Mouse (Mus musculus) kidney, embryonic 14.5 days (tissue): Measurements from ENCODE around the gene Gabra3. TPM values are rescaled to one million over a fixed set of nuclear protein-coding genes. Genes with fewer than 3 reads are reported as not detected.
A peak's percentile ranks its signal among the peaks of the same experiment; 100 is the strongest.

Experiments
- ATAC-seq: fragments of 200-750 bp; cut with Nextera tagmentation; 2 replicates; pipeline ENCODE4 v1.8.0; 2017; ENCODE audit warnings: moderate number of reproducible peaks, mild to moderate bottlenecking, moderate TSS enrichment, moderate library complexity; ENCODE audit not compliant: low FRiP score, low TSS enrichment
- H3K27ac ChIP-seq: fragments of 300-500 bp; sonication (generic); 2 replicates; pipeline ENCODE4 v1.5.1; 2014; ENCODE audit warnings: low read depth, mild to moderate bottlenecking, low read length, moderate library complexity, mixed read lengths
- H3K27me3 ChIP-seq: fragments of 300-500 bp; sonication (generic); 2 replicates; pipeline ENCODE4 v1.6.1; 2014; ENCODE audit warnings: mild to moderate bottlenecking, low read length; ENCODE audit not compliant: control insufficient read depth, insufficient read depth
- H3K36me3 ChIP-seq: fragments of 300-500 bp; sonication (generic); 2 replicates; pipeline ENCODE4 v1.6.1; 2014; ENCODE audit warnings: low read length, mixed read lengths; ENCODE audit not compliant: control insufficient read depth, insufficient read depth
- H3K4me1 ChIP-seq: fragments of 300-500 bp; sonication (generic); 2 replicates; pipeline ENCODE4 v1.6.1; 2014; ENCODE audit warnings: low read length, mixed read lengths; ENCODE audit not compliant: control insufficient read depth, insufficient read depth
- H3K4me2 ChIP-seq: fragments of 300-500 bp; sonication (generic); replicated peaks from 2 replicates; pipeline ENCODE4 v1.6.1; 2014; ENCODE audit warnings: low read depth, mild to moderate bottlenecking, low read length
- H3K4me3 ChIP-seq: fragments of 300-500 bp; sonication (generic); 2 replicates; pipeline ENCODE4 v1.5.1; 2014; ENCODE audit warnings: mild to moderate bottlenecking, low read length
- H3K9ac ChIP-seq: fragments of 300-500 bp; sonication (generic); 2 replicates; pipeline ENCODE4 v1.6.1; 2014; ENCODE audit warnings: low read depth, mild to moderate bottlenecking, low read length, moderate library complexity
- H3K9me3 ChIP-seq: fragments of 300-500 bp; sonication (generic); 2 replicates; pipeline ENCODE4 v1.6.1; 2016; ENCODE audit warnings: low read length; ENCODE audit not compliant: control insufficient read depth
- WGBS: fragments of 180-500 bp; shearing (Covaris S2); extraction: QIAGEN DNeasy Blood & Tissue Kit; methylation state at CpG from one replicate; pipeline ENCODE4 v1.1.7; 2014; 5-methylcytosine and 5-hydroxymethylcytosine counted together
- polyA plus RNA-seq: library from polyadenylated mRNA; unstranded; fragments of >200 nt; fragmentation: Nextera tagmentation; extraction: Ambion mirVana; gene quantifications from 2 replicates; pipeline ENCODE4 v1.2.1, GENCODE M21; 2014

Gene Gabra3
- polyA plus RNA-seq, result 2.5 and 3.2 TPM in 2 replicates

DNA sequence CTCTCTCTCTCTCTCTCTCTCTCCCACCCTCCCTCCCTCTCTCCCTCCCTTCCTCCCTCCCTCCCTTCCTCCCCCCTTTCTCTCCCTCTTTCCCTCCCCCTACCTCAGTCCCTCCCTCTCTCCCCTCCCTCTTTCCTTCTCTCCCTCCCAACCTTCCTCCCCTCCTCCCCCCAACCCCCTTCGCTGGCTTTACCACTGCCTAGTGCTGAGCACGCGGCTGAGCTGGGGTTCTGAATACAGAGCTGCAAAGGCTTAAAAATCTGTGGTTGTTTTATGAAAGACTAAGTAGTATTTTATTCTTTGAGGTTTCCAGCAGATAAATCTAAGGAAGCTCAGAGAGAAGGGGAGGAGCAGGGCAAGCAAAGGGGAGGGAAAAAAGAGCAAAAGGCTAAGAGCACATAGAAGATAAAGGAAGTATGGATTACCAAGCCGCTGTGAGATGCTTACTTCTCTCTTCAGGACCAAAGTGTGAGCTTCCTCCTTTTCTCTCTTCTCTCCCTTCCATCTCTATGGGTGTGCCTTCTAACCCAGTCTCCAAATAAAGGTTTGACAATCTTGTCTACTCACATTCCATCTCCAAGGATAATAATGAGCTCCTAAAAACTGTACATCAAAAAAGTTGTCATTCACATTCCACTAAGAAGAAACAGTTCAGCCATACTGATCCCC, at the start of gene Gabra3:
TSS of gene Gabra3 (minus strand) at position 619 of the 669 bp plus-strand sequence.
- Histone ChIP-seq H3K27me3 (no peaks in the 10 kb centered on the region), H3K4me2 (peak within 1 kb of the TSS; percentile 47), H3K27ac (no peak within 1 kb of the TSS), H3K9ac (peak within 1 kb of the TSS; percentile 40; the same call in 1 of the 2 replicates), H3K4me1 (no peaks in the 10 kb centered on the region), H3K4me3 (peak within 1 kb of the TSS; percentile 31), H3K9me3 (no peaks in the 10 kb centered on the region), H3K36me3 (no peaks in the 10 kb centered on the region)
- ATAC-seq, result no peak
- WGBS, result 17% methylated on average over 4 of the region's 4 CpGs

DNA sequence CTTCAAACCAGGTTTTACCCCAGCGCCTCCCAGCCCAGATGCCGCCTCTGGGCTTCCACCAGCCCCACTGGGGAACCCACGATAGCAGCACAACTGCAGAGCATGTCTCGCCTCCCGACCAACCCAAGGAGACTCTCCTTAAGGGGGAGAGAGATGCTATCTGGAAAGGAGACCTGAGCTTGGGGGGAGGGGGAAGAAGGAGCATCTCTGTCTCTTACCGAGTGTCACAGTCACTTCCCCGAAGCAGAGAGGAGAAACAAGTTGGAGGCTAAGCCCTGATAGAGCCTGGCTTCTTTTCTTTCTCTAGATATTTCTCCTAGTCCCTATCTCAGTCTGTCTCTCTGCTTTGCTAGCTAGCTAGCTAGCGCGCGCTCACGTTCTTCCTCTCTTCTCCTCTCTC, 859 bp downstream of the Gabra3 start:
- H3K4me2 ChIP-seq, result peak overlapping the region; percentile 47
- peak overlapping the region; percentile 40; the same call in 1 of the 2 replicates for H3K9ac ChIP-seq
- WGBS, result 12% methylated on average over 7 of the region's 11 CpGs
- no peaks in the 10 kb centered on the region for H3K36me3 ChIP-seq
- H3K27ac ChIP-seq, result no peak overlapping the region
- no peaks in the 10 kb centered on the region for H3K27me3 ChIP-seq
- no peaks in the 10 kb centered on the region for H3K4me1 ChIP-seq
- peak overlapping the region; percentile 31 for H3K4me3 ChIP-seq
- peak; percentile 35; the same call in 1 of the 2 replicates for ATAC-seq
- no peaks in the 10 kb centered on the region for H3K9me3 ChIP-seq

DNA sequence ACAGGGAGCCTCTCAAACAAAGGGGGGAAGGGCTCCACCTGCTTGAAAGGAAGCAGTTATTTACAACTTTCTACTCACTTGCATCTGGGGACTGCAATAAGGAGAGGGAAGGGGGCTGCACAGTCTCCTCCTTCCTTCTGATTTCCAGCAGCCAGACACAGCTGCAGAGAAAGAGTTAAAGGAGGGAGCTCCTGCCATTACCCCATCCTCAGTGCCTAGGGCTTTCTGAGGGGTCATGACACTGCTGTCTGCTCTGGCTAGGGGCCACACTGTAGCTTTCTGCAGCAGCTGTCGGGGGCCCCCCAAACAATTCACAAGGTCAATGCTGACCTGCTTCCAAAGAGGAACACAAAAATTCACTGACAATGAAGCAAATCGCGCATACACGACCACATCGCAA, 1.3 kb downstream of the Gabra3 start:
- Histone ChIP-seq H3K36me3 (no peaks in the 10 kb centered on the region), H3K4me1 (no peaks in the 10 kb centered on the region), H3K9me3 (no peaks in the 10 kb centered on the region), H3K9ac (peak overlapping the region; percentile 40; the same call in 1 of the 2 replicates), H3K4me2 (peak overlapping the region; percentile 47), H3K27me3 (no peaks in the 10 kb centered on the region), H3K4me3 (peak overlapping the region; percentile 31), H3K27ac (no peak overlapping the region)
- 28% methylated on average over 5 of the region's 5 CpGs for WGBS
- peak; percentile 28; the same call in 1 of the 2 replicates for ATAC-seq

DNA sequence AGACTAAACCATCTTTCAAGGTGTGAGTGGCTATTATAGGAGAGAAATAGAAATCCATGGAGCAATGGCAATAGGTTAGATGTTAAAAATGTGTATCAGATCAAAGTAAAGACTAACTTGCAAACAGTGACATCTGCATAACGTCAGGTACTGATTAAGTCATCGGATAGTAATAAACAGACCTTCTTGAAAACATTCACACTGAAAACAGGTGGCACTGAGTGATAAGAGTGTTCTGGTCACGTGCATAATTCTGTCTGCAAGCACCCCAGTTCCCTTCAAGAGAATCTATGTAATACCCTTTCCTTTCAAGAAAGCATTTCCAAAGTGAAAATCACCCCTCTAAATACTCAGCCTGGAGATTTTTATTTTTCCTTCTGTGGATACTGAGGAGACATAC, 6.0 kb downstream of the Gabra3 start:
- no peak overlapping the region for H3K27ac ChIP-seq
- no peaks in the 10 kb centered on the region for H3K9me3 ChIP-seq
- no peaks in the 10 kb centered on the region for H3K36me3 ChIP-seq
- H3K4me3 ChIP-seq, result no peak overlapping the region
- no peak overlapping the region for H3K9ac ChIP-seq
- no peaks in the 10 kb centered on the region for H3K4me1 ChIP-seq
- H3K27me3 ChIP-seq, result no peaks in the 10 kb centered on the region
- ATAC-seq, result no peak
- WGBS, result 75% methylated on average over 3 of the region's 3 CpGs
- no peak overlapping the region for H3K4me2 ChIP-seq

DNA sequence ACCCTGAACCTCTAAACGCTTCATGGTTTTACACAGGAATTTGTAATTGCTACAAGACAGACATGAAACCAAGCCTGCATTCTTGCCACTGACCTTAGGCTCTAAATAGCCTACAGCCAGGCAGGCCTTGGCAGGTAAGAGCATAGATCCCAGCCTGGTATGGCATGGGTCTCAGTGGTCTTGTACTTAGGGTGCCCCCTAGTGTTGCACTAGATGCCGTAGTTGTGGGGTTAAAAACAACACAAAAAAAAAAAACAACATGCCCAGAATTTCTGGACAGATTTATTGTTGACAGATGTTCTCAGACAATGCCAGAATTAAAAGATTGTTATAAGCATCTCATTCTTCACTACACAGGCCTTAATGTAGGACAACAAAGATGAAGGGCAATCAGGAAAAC, 12.0 kb downstream of the Gabra3 start:
- 64% methylated on average over 2 of the region's 2 CpGs for WGBS
- no peaks in the 10 kb centered on the region for H3K4me1 ChIP-seq
- H3K36me3 ChIP-seq, result no peaks in the 10 kb centered on the region
- no peak overlapping the region for H3K27ac ChIP-seq
- no peak overlapping the region for H3K9ac ChIP-seq
- no peak overlapping the region for H3K4me3 ChIP-seq
- no peak for ATAC-seq
- H3K9me3 ChIP-seq, result no peaks in the 10 kb centered on the region
- no peak overlapping the region for H3K4me2 ChIP-seq
- no peaks in the 10 kb centered on the region for H3K27me3 ChIP-seq

DNA sequence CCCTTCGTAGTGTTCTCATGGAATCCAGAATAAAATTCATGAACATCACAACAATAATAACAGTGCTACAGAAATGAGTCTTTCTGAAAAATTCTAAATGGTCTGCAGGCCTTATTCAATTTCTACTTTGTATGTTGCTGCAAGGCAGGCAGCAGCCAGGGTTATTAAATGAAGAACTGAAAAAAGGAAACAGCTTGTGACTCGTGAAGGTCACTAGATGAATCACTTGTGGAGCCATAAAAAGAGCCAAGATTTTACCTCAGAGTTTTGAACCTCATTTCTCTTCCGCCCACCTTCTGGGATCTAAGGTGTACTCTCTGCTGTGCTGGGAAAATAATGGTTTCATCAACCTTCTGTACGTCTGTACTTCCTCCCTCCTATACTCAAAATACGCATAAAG, 159.4 kb downstream of the Gabra3 start:
- Histone ChIP-seq H3K9ac (no peak overlapping the region), H3K36me3 (no peaks in the 10 kb centered on the region), H3K4me1 (no peaks in the 10 kb centered on the region), H3K4me3 (no peak overlapping the region), H3K4me2 (no peak overlapping the region), H3K27me3 (no peaks in the 10 kb centered on the region), H3K27ac (no peak overlapping the region), H3K9me3 (no peaks in the 10 kb centered on the region)
- WGBS, result 76% methylated on average over 5 of the region's 5 CpGs
- ATAC-seq, result no peak

DNA sequence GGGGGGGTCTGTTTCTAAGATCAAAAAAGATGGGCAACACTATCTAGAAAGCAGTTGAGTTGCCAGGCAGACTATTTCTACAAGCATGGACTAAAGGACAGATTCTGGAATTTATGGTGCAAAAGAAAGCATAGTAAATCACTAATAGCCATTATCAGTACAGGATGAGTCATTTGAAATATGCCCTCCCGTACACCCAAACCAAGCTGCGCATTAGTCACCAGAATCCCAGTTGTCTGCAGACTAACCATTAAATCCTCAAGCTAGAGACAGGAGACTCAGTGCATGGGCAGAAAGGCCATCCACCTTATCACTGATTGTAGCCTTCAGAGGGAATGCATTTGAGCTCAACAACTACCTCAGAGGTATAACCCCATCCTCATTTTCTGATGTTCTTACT, 166.8 kb downstream of the Gabra3 start:
- Histone ChIP-seq H3K9ac (no peak overlapping the region), H3K4me1 (no peaks in the 10 kb centered on the region), H3K4me3 (no peak overlapping the region), H3K27me3 (no peaks in the 10 kb centered on the region), H3K4me2 (no peak overlapping the region), H3K9me3 (no peaks in the 10 kb centered on the region), H3K27ac (no peak overlapping the region), H3K36me3 (no peaks in the 10 kb centered on the region)
- 76% methylated on average over 2 of the region's 2 CpGs for WGBS
- ATAC-seq, result no peak

DNA sequence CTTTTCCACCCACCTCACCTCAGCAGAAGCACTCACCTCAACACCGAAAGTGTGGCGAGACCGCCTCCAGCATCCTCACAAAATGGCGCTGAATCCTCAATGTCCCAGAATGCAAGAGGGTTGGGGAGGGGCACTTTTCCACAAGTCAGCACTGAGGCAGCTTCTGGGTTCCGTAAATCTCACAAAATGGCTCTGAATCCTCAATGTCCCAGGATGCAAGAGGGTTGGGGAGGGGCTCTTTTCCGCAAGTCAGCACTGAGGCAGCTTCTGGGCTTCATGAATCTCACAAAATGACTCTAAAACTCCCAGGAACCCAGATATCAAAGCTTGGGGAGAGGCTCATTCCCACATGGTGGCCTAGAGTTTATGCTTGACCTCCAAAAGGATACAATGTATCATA, 269.9 kb downstream of the Gabra3 start, which contains the start of gene Magea10:
TSS of gene Magea10 (minus strand) at position 101 of the 400 bp plus-strand sequence.
- H3K36me3 ChIP-seq, result no peaks in the 10 kb centered on the region
- no peak within 1 kb of the TSS for H3K27ac ChIP-seq
- H3K4me2 ChIP-seq, result no peak within 1 kb of the TSS
- H3K9me3 ChIP-seq, result no peaks in the 10 kb centered on the region
- WGBS, result 88% methylated on average over 6 of the region's 6 CpGs
- ATAC-seq, result no peak
- H3K27me3 ChIP-seq, result no peaks in the 10 kb centered on the region
- no peak within 1 kb of the TSS for H3K4me3 ChIP-seq
- H3K4me1 ChIP-seq, result no peaks in the 10 kb centered on the region
- no peak within 1 kb of the TSS for H3K9ac ChIP-seq
